Mouse (Mus musculus) heart, embryonic 12.5 days (tissue): Measurements from ENCODE around the gene Trafd1. TPM values are rescaled to one million over a fixed set of nuclear protein-coding genes. Genes with fewer than 3 reads are reported as not detected.
"Not testable (repeated sequence)": the region's sequence is repeated elsewhere in the genome, so short reads cannot be mapped to it uniquely, and the experiment has no call there.

Source experiments
- ATAC-seq: fragments of 200-750 bp; cut with Nextera tagmentation; 2 replicates; pipeline ENCODE4 v1.8.0; 2017; ENCODE audit warnings: moderate TSS enrichment, moderate library complexity; ENCODE audit not compliant: insufficient number of reproducible peaks, low FRiP score
- H3K27ac ChIP-seq: fragments of 300-500 bp; sonication (generic); 2 replicates; pipeline ENCODE4 v1.5.1; 2016; ENCODE audit warnings: mild to moderate bottlenecking, moderate library complexity; ENCODE audit not compliant: poor library complexity, severe bottlenecking
- H3K27me3 ChIP-seq: fragments of 300-500 bp; sonication (generic); replicated peaks from 2 replicates; pipeline ENCODE4 v1.6.1; 2016; ENCODE audit warnings: mild to moderate bottlenecking, moderate library complexity
- H3K36me3 ChIP-seq: fragments of 300-500 bp; sonication (generic); 2 replicates; pipeline ENCODE4 v1.6.1; 2016; ENCODE audit warnings: mild to moderate bottlenecking, moderate library complexity
- H3K4me1 ChIP-seq: fragments of 300-500 bp; sonication (generic); replicated peaks from 2 replicates; pipeline ENCODE4 v1.6.1; 2016; ENCODE audit warnings: mild to moderate bottlenecking
- H3K4me2 ChIP-seq: fragments of 300-500 bp; sonication (generic); 2 replicates; pipeline ENCODE4 v1.6.1; 2016; ENCODE audit warnings: mild to moderate bottlenecking, moderate library complexity
- H3K4me3 ChIP-seq: fragments of 300-500 bp; sonication (generic); 2 replicates; pipeline ENCODE4 v1.5.1; 2016; ENCODE audit warnings: mild to moderate bottlenecking
- H3K9ac ChIP-seq: fragments of 300-500 bp; sonication (generic); 2 replicates; pipeline ENCODE4 v1.6.1; 2016; ENCODE audit warnings: mild to moderate bottlenecking, moderate library complexity
- H3K9me3 ChIP-seq: fragments of 300-500 bp; sonication (generic); replicated peaks from 2 replicates; pipeline ENCODE4 v1.6.1; 2016; ENCODE audit warnings: mild to moderate bottlenecking, moderate library complexity
- WGBS: fragments of 180-500 bp; shearing (Covaris S2); methylation state at CpG from one replicate; pipeline ENCODE4 v1.1.7; 2016; 5-methylcytosine and 5-hydroxymethylcytosine counted together
- polyA plus RNA-seq: library from polyadenylated mRNA; unstranded; fragments of >200 nt; fragmentation: Nextera tagmentation; extraction: Ambion mirVana; gene quantifications from 2 replicates; pipeline ENCODE4 v1.2.1, GENCODE M21; 2016

The Trafd1 gene
- polyA plus RNA-seq, 1 experiment from 2014 or later, result 82.6 TPM

DNA sequence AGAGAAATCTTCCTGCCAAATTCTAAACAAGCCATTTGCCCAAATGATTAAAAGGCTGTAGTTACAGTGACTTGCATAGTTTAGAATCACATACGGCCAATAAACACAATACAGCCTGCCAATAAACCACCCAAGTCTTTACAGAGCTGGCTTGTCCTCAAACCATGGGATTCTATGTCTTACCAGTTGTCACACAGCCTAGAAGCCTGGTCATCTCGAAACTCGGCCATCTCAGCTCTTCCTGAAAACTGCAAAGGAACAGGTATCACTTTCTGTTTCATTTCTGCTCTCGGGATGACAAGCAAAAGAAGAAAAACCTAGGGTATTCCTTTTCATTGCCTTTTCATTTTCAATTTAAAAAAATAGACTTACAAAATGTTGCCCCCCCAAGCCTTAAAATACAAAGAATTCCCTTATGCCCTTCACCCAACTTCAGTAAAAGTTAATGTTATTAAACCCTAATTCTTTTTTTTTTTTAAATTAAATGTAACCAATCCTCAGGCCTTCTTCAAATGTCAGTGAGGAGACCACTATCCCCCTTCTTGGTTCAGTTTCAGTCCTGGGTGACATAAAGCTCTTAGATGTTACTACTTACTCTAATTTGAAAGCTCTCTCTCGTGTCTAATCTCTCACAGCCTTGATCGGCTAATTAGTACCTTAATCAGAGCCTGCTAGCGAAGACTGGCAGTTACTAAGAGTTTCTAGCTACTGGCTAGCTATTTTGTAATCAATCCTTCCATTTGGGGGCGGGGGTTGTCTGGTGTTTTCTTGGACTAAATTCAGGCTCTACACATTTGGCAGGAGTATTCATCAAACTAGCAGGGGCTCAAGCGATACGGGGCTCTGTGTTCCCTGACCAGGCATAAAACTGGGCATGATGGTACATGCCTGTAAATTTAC, 1.3 kb downstream of the Trafd1 start:
- H3K4me2 ChIP-seq, result peak overlapping the region; percentile 79
- peaks cover 41% of the 10 kb centered on the region for H3K36me3 ChIP-seq
- peaks cover 4% of the 10 kb centered on the region for H3K9me3 ChIP-seq
- peak overlapping the region; percentile 84 for H3K4me3 ChIP-seq
- peaks cover 24% of the 10 kb centered on the region for H3K4me1 ChIP-seq
- H3K9ac ChIP-seq, result peak overlapping the region; percentile 90
- H3K27ac ChIP-seq, result peak overlapping the region; percentile 92
- WGBS, result 55% methylated on average over 10 of the region's 10 CpGs
- no peaks in the 10 kb centered on the region for H3K27me3 ChIP-seq
- ATAC-seq, result no peak

DNA sequence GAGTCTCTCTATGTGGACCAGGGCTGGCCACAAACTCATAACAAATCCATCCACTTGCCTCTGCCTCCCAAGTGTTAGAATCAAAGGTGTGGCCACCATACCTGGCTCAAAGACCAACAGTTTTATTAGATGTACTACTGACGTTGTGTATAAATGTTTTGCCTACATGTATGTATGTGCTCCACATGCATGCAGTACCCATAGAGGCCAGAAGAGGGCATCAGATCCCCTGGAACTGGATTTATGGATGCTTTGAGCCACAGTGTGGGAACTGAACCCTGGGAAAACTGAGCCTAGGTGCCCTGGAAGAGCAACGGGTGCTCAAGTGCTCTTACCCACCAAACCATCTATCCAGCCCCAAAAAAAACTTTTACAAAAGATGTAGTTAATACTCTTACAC, 4.7 kb downstream of the Trafd1 start:
- Histone ChIP-seq H3K9me3 (peaks cover 4% of the 10 kb centered on the region), H3K4me2 (no peak overlapping the region), H3K36me3 (peaks cover 71% of the 10 kb centered on the region), H3K4me1 (peaks cover 9% of the 10 kb centered on the region), H3K9ac (no peak overlapping the region), H3K4me3 (no peak overlapping the region), H3K27me3 (no peaks in the 10 kb centered on the region), H3K27ac (no peak overlapping the region)
- no peak for ATAC-seq
- 92% methylated on average over 2 of the region's 2 CpGs for WGBS

DNA sequence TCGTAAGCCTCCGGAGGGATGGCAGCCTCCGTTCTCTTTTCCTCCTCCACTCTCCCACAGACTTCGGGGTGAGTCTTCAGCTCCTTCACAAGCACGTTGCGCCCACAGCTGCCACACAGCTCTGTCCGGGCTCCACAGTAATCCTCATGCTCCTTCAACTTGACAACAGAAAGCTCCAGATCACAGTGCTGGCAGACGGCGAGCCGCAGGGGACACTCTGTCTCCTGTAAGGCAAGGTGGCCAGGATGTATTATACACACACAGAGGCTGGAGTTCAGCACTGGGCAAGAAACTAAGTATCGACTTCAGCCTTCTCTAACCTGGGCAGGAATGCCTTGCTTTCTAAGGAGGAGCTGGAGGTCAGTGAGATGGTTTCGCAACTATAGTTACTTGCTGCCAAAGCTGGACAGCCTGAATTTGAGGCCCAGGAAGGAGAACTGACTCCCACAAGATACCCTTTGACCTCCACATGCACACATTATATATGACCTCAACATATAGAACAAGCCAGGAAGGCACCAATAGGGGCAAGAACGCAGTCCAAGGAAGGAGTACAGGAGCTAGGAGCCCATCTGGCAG, 6.7 kb downstream of the Trafd1 start:
- Histone ChIP-seq H3K9ac (no peak overlapping the region), H3K4me1 (peaks cover 3% of the 10 kb centered on the region; the same call in 1 of the 2 replicates), H3K27ac (no peak overlapping the region), H3K36me3 (peaks cover 88% of the 10 kb centered on the region), H3K27me3 (no peaks in the 10 kb centered on the region), H3K4me2 (no peak overlapping the region), H3K9me3 (peaks cover 4% of the 10 kb centered on the region), H3K4me3 (no peak overlapping the region)
- ATAC-seq, result no peak
- WGBS, result 88% methylated on average over 13 of the region's 13 CpGs

DNA sequence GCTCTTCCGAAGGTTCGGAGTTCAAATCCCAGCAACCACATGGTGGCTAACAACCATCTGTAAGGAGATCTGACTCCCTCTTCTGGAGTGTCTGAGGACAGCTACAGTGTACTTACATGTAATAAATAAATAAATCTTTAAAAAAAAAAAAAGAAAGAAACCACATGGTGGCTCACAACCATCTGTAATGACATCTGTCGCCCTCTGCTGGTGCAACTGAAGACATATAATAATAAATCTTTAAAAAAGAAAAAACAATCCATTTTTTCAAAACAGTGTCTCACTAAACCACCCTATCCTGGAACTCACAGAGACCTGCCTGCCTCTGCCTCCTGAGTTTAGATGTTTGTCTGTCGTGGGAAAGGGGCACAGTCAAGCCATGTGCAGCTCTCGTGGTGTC, 8.5 kb downstream of the Trafd1 start:
- not testable (repeated sequence) for H3K4me3 ChIP-seq, H3K4me1 ChIP-seq, ATAC-seq, H3K9me3 ChIP-seq, H3K9ac ChIP-seq, H3K27me3 ChIP-seq, H3K4me2 ChIP-seq, H3K27ac ChIP-seq
- H3K36me3 ChIP-seq, result peaks cover 92% of the 10 kb centered on the region
- WGBS, result 72% methylated on average over 5 of the region's 5 CpGs

DNA sequence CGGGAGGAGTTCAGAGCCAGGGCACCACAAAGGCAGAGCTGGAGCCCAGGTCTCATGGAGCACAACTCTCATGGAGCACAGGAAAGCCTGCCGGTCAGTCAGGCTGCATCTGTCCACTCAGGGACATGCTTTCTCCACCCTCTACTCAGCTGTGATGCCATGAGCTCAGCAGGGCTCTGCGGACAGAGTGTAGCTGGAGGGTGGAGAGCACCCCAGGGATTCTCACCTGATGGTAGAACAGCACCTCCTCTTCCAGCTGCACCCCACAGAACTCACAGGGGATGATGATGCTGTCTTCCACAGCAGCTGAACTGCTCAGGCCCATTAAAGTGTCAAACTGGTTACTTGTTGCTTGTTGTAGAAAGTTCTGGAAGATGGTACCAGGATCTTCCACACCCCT, 10.6 kb downstream of the Trafd1 start:
- Histone ChIP-seq H3K4me1 (no peaks in the 10 kb centered on the region), H3K9me3 (no peaks in the 10 kb centered on the region), H3K27ac (no peak overlapping the region), H3K9ac (no peak overlapping the region), H3K4me2 (no peak overlapping the region), H3K36me3 (peaks cover 87% of the 10 kb centered on the region), H3K27me3 (no peaks in the 10 kb centered on the region), H3K4me3 (no peak overlapping the region)
- 93% methylated on average over 3 of the region's 3 CpGs for WGBS
- no peak for ATAC-seq

DNA sequence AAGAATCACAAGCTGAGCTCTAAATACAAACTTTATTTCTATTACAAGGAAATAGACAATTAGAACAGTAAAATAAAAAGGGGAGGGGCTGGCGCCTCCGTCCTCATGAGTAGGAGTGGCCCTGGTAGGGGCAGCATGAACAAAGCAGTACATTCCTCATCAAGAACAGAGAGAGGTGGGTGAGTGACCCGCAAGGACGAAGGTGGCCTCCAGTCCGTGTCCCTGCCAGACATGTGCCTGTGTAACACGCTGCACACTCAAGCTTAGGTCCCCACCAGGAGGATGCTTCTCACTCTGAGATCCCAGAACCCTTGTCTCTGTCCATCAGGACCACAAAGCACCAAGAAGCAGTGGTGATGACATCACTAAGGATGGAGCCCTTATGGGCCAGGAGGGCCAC, 13.7 kb downstream of the Trafd1 start:
- no peak overlapping the region for H3K27ac ChIP-seq
- peaks cover 89% of the 10 kb centered on the region for H3K36me3 ChIP-seq
- H3K4me1 ChIP-seq, result peaks cover 5% of the 10 kb centered on the region; the same call in 1 of the 2 replicates
- no peak overlapping the region for H3K4me3 ChIP-seq
- H3K9ac ChIP-seq, result no peak overlapping the region
- H3K9me3 ChIP-seq, result no peaks in the 10 kb centered on the region
- no peak for ATAC-seq
- no peak overlapping the region for H3K4me2 ChIP-seq
- 82% methylated on average over 6 of the region's 6 CpGs for WGBS
- H3K27me3 ChIP-seq, result no peaks in the 10 kb centered on the region

DNA sequence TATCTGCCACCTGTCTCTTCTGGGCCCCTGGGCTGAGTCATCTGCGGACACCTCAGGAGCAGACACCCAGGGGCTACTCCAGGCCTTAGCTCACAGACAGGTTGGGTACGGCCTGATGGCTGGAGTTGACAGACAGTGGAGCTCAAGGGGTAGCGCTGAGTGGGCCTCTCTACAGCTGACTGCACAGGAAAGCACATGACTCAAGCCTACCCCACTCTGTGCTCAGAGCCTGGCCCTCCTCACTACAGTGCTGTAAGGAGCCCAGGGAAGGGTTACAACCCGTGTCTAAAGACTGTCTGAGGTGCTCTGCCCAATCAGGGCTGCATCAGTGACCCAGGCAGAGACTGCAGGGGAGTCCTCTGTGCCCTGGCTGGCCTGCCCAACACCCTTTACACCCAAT, 18.2 kb downstream of the Trafd1 start:
- Histone ChIP-seq H3K27ac (no peak overlapping the region), H3K9me3 (no peaks in the 10 kb centered on the region), H3K36me3 (peaks cover 91% of the 10 kb centered on the region), H3K27me3 (no peaks in the 10 kb centered on the region), H3K4me3 (no peak overlapping the region), H3K4me1 (peaks cover 5% of the 10 kb centered on the region; the same call in 1 of the 2 replicates), H3K4me2 (no peak overlapping the region), H3K9ac (no peak overlapping the region)
- 85% methylated on average over 4 of the region's 4 CpGs for WGBS
- no peak for ATAC-seq

DNA sequence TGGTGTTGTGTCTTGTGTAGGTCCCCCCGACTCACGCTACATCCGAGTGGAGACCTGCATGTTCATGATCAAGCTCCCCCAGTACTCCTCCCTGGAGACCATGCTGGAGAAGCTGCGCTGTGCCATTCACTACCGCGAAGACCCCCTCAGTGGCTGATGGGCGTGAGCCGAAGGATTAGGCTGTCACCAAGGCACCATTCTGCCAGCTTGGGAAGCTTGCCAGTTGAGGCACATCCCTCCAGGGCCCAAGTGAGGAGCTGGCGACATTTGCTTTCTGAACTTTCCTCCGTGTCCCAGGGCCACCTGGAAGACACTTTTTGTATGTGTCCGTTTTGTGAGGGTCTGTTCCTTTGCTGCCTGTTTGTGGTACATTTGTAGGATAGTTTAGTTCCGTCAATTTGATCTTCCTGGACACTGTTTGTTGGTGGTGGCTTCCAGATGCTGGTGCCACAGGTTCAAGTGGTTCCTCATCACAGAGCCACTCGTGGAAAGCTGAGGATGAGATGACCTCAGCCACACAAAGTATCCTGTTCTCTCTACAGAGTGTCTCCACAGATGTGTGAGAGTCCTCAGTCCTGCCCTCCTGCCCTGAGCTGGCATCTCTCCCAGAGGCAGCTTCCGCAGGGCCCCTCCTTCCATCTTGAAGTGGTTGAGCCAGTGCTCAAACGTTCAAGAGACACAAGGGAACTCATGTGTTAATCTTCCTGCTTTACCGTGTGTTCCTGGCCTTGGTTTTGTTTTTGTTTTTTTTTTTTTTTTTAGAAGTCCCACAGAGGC, 18.8 kb downstream of the Trafd1 start:
- H3K27ac ChIP-seq, result no peak overlapping the region
- H3K36me3 ChIP-seq, result peaks cover 91% of the 10 kb centered on the region
- H3K4me3 ChIP-seq, result no peak overlapping the region

DNA sequence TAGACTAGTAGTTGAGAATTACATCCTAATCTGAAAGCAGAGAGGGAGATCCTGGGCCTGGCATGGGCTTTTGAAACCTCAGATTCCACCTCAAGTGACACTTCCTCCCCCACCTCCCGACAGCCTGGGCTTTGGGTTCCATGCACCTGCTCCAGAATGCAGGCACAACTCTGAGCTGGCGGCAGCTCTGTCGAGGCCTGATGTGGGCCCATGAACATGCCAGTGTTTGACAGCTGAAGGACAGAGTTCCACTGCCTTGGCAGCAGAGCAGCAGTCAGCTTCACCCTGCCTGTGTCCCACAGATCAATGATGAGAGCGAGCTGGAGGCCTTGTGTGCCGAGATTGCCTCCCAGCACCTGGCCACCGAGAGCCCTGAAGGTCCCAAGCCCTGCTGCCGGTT, 22.0 kb downstream of the Trafd1 start:
- WGBS, result 86% methylated on average over 7 of the region's 7 CpGs
- no peak overlapping the region for H3K9ac ChIP-seq
- H3K36me3 ChIP-seq, result peaks cover 98% of the 10 kb centered on the region
- no peak overlapping the region for H3K4me3 ChIP-seq
- ATAC-seq, result no peak
- peaks cover 11% of the 10 kb centered on the region for H3K4me1 ChIP-seq
- no peaks in the 10 kb centered on the region for H3K9me3 ChIP-seq
- H3K27ac ChIP-seq, result no peak overlapping the region
- no peak overlapping the region for H3K4me2 ChIP-seq
- H3K27me3 ChIP-seq, result no peaks in the 10 kb centered on the region

More for the DNA sequence above, 18.8 kb downstream of the Trafd1 start:
- WGBS, result 82% methylated on average over 16 of the region's 16 CpGs
- no peaks in the 10 kb centered on the region for H3K9me3 ChIP-seq
- no peak overlapping the region for H3K4me2 ChIP-seq
- H3K27me3 ChIP-seq, result no peaks in the 10 kb centered on the region
- no peak overlapping the region for H3K9ac ChIP-seq
- peaks cover 5% of the 10 kb centered on the region; the same call in 1 of the 2 replicates for H3K4me1 ChIP-seq
- no peak for ATAC-seq

DNA sequence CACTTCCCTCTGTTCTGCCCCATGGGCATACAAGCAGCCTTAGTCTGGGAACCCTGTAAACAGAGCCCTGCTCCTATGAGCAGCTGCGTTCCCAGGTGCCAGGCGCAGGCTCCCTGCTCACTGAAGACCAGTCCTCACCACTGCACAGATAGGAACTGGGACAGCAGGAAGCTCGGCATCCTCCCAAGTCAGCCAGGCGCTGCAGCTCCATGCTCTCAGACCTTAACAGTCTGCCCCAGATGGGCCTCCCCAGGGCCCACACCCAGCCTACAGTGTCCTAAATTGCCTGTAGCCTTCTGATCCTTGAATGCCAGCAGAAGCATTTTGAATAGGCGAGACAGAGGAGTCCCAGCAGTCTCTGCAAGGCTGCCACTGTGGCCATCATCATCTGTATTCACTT, 23.7 kb downstream of the Trafd1 start:
- peaks cover 99% of the 10 kb centered on the region for H3K36me3 ChIP-seq
- no peak overlapping the region for H3K4me3 ChIP-seq
- 78% methylated on average over 5 of the region's 5 CpGs for WGBS
- peaks cover 6% of the 10 kb centered on the region for H3K4me1 ChIP-seq
- H3K9ac ChIP-seq, result no peak overlapping the region
- no peaks in the 10 kb centered on the region for H3K9me3 ChIP-seq
- no peak overlapping the region for H3K27ac ChIP-seq
- H3K4me2 ChIP-seq, result no peak overlapping the region
- H3K27me3 ChIP-seq, result no peaks in the 10 kb centered on the region
- no peak for ATAC-seq

DNA sequence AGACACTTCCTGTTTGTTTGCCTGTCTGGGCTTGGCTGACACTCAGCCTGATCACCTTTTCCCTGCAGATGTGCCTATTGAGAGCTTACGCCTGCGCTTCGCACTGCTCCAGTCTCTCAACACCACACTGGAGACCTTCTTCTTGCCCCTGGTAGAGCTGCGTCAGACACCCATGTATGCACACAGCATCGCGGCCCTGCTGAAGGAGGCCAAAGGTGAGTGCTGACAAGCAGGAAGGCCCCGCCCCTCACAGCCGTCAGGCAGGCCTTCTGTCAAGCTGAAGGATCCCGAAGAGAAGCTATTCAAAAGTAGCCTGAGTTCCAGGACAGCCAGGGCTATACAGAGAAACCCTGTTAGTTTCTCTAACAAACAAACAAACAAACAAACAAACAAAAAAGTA, 26.2 kb downstream of the Trafd1 start:
- H3K27me3 ChIP-seq, result no peaks in the 10 kb centered on the region
- no peaks in the 10 kb centered on the region for H3K9me3 ChIP-seq
- no peak overlapping the region for H3K4me2 ChIP-seq
- peaks cover 97% of the 10 kb centered on the region for H3K36me3 ChIP-seq
- peaks cover 6% of the 10 kb centered on the region for H3K4me1 ChIP-seq
- H3K27ac ChIP-seq, result no peak overlapping the region
- no peak for ATAC-seq
- no peak overlapping the region for H3K9ac ChIP-seq
- H3K4me3 ChIP-seq, result no peak overlapping the region
- 42% methylated on average over 9 of the region's 9 CpGs for WGBS
